Mouse (Mus musculus) heart, embryonic 13.5 days (tissue): Measurements from ENCODE around the gene Vmn1r167. TPM values are rescaled to one million over a fixed set of nuclear protein-coding genes. Genes with fewer than 3 reads are reported as not detected.
"Not testable (repeated sequence)": the region's sequence is repeated elsewhere in the genome, so short reads cannot be mapped to it uniquely, and the experiment has no call there.

Experiments
- ATAC-seq: fragments of 200-750 bp; cut with Nextera tagmentation; 2 replicates; pipeline ENCODE4 v1.8.0; 2017; ENCODE audit warnings: moderate TSS enrichment; ENCODE audit not compliant: insufficient number of reproducible peaks, low FRiP score, low TSS enrichment; ENCODE audit errors: extremely low read depth
- H3K27ac ChIP-seq: fragments of 300-500 bp; sonication (generic); replicated peaks from 2 replicates; pipeline ENCODE4 v1.5.1; 2015; ENCODE audit warnings: moderate library complexity, mild to moderate bottlenecking, inconsistent platforms
- H3K27me3 ChIP-seq: fragments of 300-500 bp; sonication (generic); replicated peaks from 2 replicates; pipeline ENCODE4 v1.6.1; 2015; ENCODE audit warnings: mild to moderate bottlenecking, inconsistent platforms
- H3K36me3 ChIP-seq: fragments of 300-500 bp; sonication (generic); 2 replicates; pipeline ENCODE4 v1.6.1; 2015; ENCODE audit warnings: mild to moderate bottlenecking, inconsistent platforms
- H3K4me1 ChIP-seq: fragments of 300-500 bp; sonication (generic); 2 replicates; pipeline ENCODE4 v1.6.1; 2015; ENCODE audit warnings: inconsistent platforms
- H3K4me2 ChIP-seq: fragments of 300-500 bp; sonication (generic); 2 replicates; pipeline ENCODE4 v1.6.1; 2015; ENCODE audit warnings: inconsistent platforms, mild to moderate bottlenecking, moderate library complexity
- H3K4me3 ChIP-seq: fragments of 300-500 bp; sonication (generic); 2 replicates; pipeline ENCODE4 v1.5.1; 2015; ENCODE audit warnings: moderate library complexity, mild to moderate bottlenecking, inconsistent platforms
- H3K9ac ChIP-seq: fragments of 300-500 bp; sonication (generic); 2 replicates; pipeline ENCODE4 v1.6.1; 2015; ENCODE audit warnings: inconsistent platforms, mild to moderate bottlenecking, moderate library complexity
- H3K9me3 ChIP-seq: fragments of 300-500 bp; sonication (generic); 2 replicates; pipeline ENCODE4 v1.6.1; 2016; ENCODE audit warnings: inconsistent platforms
- WGBS: fragments of 180-500 bp; shearing (Covaris S2); methylation state at CpG from one replicate; pipeline ENCODE4 v1.1.7; 2015; ENCODE audit warnings: mixed read lengths; 5-methylcytosine and 5-hydroxymethylcytosine counted together
- polyA plus RNA-seq: library from polyadenylated mRNA; unstranded; fragments of >200 nt; fragmentation: Nextera tagmentation; extraction: Ambion mirVana; gene quantifications from 2 replicates; pipeline ENCODE4 v1.2.1, GENCODE M21; 2015

Gene Vmn1r167
- not detected in 2 replicates for polyA plus RNA-seq

DNA sequence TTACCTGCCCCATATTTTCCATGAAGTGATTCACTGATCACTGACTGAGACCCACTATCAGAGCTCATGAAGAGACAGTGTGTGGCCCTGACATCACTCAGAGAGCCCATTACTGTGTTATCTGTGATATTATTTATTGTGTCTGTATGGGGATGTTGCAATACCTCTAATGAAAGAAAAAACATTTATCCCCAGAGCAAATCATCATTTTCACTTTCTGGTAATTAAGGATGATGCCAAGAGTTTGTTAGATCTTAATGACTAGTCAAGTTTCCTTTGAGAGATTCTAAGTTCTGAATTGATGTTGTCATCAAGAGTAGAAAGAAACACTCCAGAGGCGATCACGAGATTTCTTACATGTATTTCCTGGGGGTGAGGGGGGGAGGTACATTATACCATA lies at the start of gene Vmn1r167:
Vmn1r167 (minus strand) TSS at position 101 of the 400 bp plus-strand sequence.
- not testable (repeated sequence) for H3K9ac ChIP-seq, H3K27me3 ChIP-seq, H3K27ac ChIP-seq, H3K4me3 ChIP-seq, H3K4me1 ChIP-seq, H3K36me3 ChIP-seq, H3K4me2 ChIP-seq, ATAC-seq
- WGBS = 70% methylated on average over 2 of the region's 2 CpGs
- peaks cover 27% of the 10 kb centered on the region for H3K9me3 ChIP-seq

GRCm38 (mm10) chr7:23539432-23539831 lies 32.4 kb upstream of the Vmn1r167 start, which contains the start of gene Vmn1r168:
Vmn1r168 (plus strand) TSS chr7:23539732.
- not testable (repeated sequence) for H3K9me3 ChIP-seq, H3K4me1 ChIP-seq, H3K9ac ChIP-seq, H3K27ac ChIP-seq, ATAC-seq, H3K36me3 ChIP-seq, H3K4me2 ChIP-seq, H3K27me3 ChIP-seq, H3K4me3 ChIP-seq
- no CpG with 5 or more reads among the region's 1 CpGs for whole genome bisulfite sequencing

DNA sequence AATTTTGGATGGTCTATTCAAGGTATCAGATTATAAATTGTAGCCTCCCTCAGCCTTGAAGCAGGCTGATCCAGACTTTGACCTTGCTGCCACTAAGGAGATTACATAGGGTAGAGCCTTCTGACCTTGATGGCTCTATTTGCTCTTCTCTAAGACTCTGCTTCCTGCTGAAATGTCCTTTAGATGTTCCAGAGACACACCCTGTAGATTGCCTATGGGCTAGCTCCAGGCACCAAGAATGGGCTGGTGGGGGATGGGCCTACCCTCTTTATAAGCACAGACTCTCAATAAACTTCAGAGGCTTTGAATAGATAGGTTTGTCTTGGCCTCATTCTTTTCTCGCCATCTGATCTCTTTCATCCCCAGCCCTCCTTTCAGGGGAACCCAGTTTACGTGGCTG lies 34.1 kb downstream of the Vmn1r167 start:
- ATAC-seq, H3K4me1 ChIP-seq, H3K4me3 ChIP-seq, H3K27me3 ChIP-seq, H3K4me2 ChIP-seq, H3K36me3 ChIP-seq, H3K27ac ChIP-seq, H3K9ac ChIP-seq: not testable (repeated sequence)
- WGBS = 59% methylated on average over 2 of the region's 2 CpGs
- H3K9me3 ChIP-seq = peaks cover 20% of the 10 kb centered on the region

- H3K4me1 ChIP-seq, ATAC-seq, H3K36me3 ChIP-seq, H3K4me2 ChIP-seq, H3K9ac ChIP-seq, H3K27me3 ChIP-seq, H3K4me3 ChIP-seq, H3K27ac ChIP-seq: not testable (repeated sequence)
- H3K9me3 ChIP-seq = peaks cover 27% of the 10 kb centered on the region
- WGBS = 58% methylated on average over 3 of the region's 3 CpGs
Measured at GRCm38 (mm10) chr7:23470832-23471231, 36.2 kb downstream of the Vmn1r167 start.

- H3K4me2 ChIP-seq, ATAC-seq, H3K9ac ChIP-seq, H3K27ac ChIP-seq, H3K4me3 ChIP-seq, H3K36me3 ChIP-seq, H3K4me1 ChIP-seq, H3K27me3 ChIP-seq: not testable (repeated sequence)
- peaks cover 29% of the 10 kb centered on the region for H3K9me3 ChIP-seq
- WGBS = 60% methylated on average over 3 of the region's 3 CpGs
Measured at GRCm38 (mm10) chr7:23470201-23470600, 36.8 kb downstream of the Vmn1r167 start.

Other genes with a start within 250 kb of the Vmn1r167 start
- not detected in 2 replicates for gene Gm6902, start 228.3 kb downstream of the Vmn1r167 start, polyA plus RNA-seq
- gene Nlrp4e, start 206.0 kb downstream of the Vmn1r167 start, polyA plus RNA-seq = not detected in 2 replicates
- gene Nlrp5, start 121.3 kb downstream of the Vmn1r167 start, polyA plus RNA-seq = not detected in 2 replicates
- gene Vmn1r168, start 32.5 kb upstream of the Vmn1r167 start, polyA plus RNA-seq = not detected in 2 replicates
- not detected in 2 replicates for gene Vmn1r169, start 68.3 kb upstream of the Vmn1r167 start, polyA plus RNA-seq
- gene Vmn1r170, start 99.0 kb upstream of the Vmn1r167 start, polyA plus RNA-seq = not detected in 2 replicates
- gene Vmn1r171, start 123.5 kb upstream of the Vmn1r167 start, polyA plus RNA-seq = not detected in 2 replicates
- not detected in 2 replicates for gene Vmn1r172, start 151.1 kb upstream of the Vmn1r167 start, polyA plus RNA-seq
- gene Vmn1r173, start 193.5 kb upstream of the Vmn1r167 start, polyA plus RNA-seq = not detected in 2 replicates
- not detected in 2 replicates for gene Vmn1r174, start 245.1 kb upstream of the Vmn1r167 start, polyA plus RNA-seq